Mouse (Mus musculus) heart, embryonic 13.5 days (tissue): Measurements from ENCODE around the gene Prr13. TPM values are rescaled to one million over a fixed set of nuclear protein-coding genes. Genes with fewer than 3 reads are reported as not detected.

Source experiments
- ATAC-seq: fragments of 200-750 bp; cut with Nextera tagmentation; 2 replicates; pipeline ENCODE4 v1.8.0; 2017; ENCODE audit warnings: moderate TSS enrichment; ENCODE audit not compliant: insufficient number of reproducible peaks, low FRiP score, low TSS enrichment; ENCODE audit errors: extremely low read depth
- H3K27ac ChIP-seq: fragments of 300-500 bp; sonication (generic); replicated peaks from 2 replicates; pipeline ENCODE4 v1.5.1; 2015; ENCODE audit warnings: moderate library complexity, mild to moderate bottlenecking, inconsistent platforms
- H3K27me3 ChIP-seq: fragments of 300-500 bp; sonication (generic); replicated peaks from 2 replicates; pipeline ENCODE4 v1.6.1; 2015; ENCODE audit warnings: mild to moderate bottlenecking, inconsistent platforms
- H3K36me3 ChIP-seq: fragments of 300-500 bp; sonication (generic); 2 replicates; pipeline ENCODE4 v1.6.1; 2015; ENCODE audit warnings: mild to moderate bottlenecking, inconsistent platforms
- H3K4me1 ChIP-seq: fragments of 300-500 bp; sonication (generic); 2 replicates; pipeline ENCODE4 v1.6.1; 2015; ENCODE audit warnings: inconsistent platforms
- H3K4me2 ChIP-seq: fragments of 300-500 bp; sonication (generic); 2 replicates; pipeline ENCODE4 v1.6.1; 2015; ENCODE audit warnings: inconsistent platforms, mild to moderate bottlenecking, moderate library complexity
- H3K4me3 ChIP-seq: fragments of 300-500 bp; sonication (generic); 2 replicates; pipeline ENCODE4 v1.5.1; 2015; ENCODE audit warnings: moderate library complexity, mild to moderate bottlenecking, inconsistent platforms
- H3K9ac ChIP-seq: fragments of 300-500 bp; sonication (generic); 2 replicates; pipeline ENCODE4 v1.6.1; 2015; ENCODE audit warnings: inconsistent platforms, mild to moderate bottlenecking, moderate library complexity
- H3K9me3 ChIP-seq: fragments of 300-500 bp; sonication (generic); 2 replicates; pipeline ENCODE4 v1.6.1; 2016; ENCODE audit warnings: inconsistent platforms
- WGBS: fragments of 180-500 bp; shearing (Covaris S2); methylation state at CpG from one replicate; pipeline ENCODE4 v1.1.7; 2015; ENCODE audit warnings: mixed read lengths; 5-methylcytosine and 5-hydroxymethylcytosine counted together
- polyA plus RNA-seq: library from polyadenylated mRNA; unstranded; fragments of >200 nt; fragmentation: Nextera tagmentation; extraction: Ambion mirVana; gene quantifications from 2 replicates; pipeline ENCODE4 v1.2.1, GENCODE M21; 2015

The Prr13 gene
- polyA plus RNA-seq, 1 experiment from 2014 or later, result 102 TPM

DNA sequence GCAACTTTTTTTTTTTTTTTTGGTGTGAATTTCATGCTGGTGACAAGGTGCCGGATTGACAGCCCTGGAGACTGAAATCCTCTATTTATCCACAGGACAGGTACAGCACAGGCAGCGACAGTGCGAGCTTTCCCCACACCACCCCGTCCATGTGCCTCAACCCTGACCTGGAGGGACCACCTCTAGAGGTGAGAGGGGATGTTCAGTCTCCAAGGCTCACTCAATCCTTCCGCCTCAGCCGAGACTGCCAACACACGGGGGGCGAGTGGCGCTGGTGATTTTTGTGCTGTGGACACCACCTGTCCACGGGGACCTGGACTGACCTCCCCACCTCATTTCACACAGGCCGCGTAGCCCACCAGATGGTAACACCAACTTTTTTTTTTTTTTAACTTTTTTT is 27.0 kb downstream of the Prr13 start:
- peaks cover 94% of the 10 kb centered on the region for H3K36me3 ChIP-seq
- no peak overlapping the region for H3K4me3 ChIP-seq
- no peak overlapping the region for H3K4me2 ChIP-seq
- H3K27ac ChIP-seq, result no peak overlapping the region
- H3K27me3 ChIP-seq, result no peaks in the 10 kb centered on the region
- H3K9me3 ChIP-seq, result no peaks in the 10 kb centered on the region
- WGBS, result 85% methylated on average over 12 of the region's 12 CpGs
- peaks cover 33% of the 10 kb centered on the region for H3K4me1 ChIP-seq
- ATAC-seq, result no peak
- no peak overlapping the region for H3K9ac ChIP-seq

DNA sequence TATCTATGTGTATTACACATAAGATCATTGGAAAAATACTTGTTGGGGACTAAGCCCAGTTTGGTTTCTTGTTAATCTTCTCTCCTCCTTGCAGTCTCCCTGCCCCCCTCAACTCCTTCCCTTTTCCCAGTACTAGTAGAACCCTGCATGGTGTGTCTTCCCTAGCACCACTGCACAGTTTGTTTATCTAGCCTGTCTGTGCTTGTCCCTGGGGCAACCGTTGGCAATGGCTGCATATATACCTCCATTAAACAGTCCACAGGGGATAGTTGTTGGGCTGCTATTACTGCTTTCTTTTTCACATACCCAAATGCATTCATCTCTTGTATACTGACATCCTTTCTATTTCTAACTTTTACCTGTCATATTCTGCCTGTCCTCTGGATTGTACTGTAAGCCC is 28.8 kb downstream of the Prr13 start:
- H3K4me3 ChIP-seq, result no peak overlapping the region
- H3K9ac ChIP-seq, result no peak overlapping the region
- 76% methylated on average over 1 of the region's 1 CpGs for WGBS
- no peak overlapping the region for H3K4me2 ChIP-seq
- H3K36me3 ChIP-seq, result peaks cover 91% of the 10 kb centered on the region
- H3K27ac ChIP-seq, result no peak overlapping the region
- H3K4me1 ChIP-seq, result peaks cover 19% of the 10 kb centered on the region
- H3K9me3 ChIP-seq, result no peaks in the 10 kb centered on the region
- no peak for ATAC-seq
- no peaks in the 10 kb centered on the region for H3K27me3 ChIP-seq

DNA sequence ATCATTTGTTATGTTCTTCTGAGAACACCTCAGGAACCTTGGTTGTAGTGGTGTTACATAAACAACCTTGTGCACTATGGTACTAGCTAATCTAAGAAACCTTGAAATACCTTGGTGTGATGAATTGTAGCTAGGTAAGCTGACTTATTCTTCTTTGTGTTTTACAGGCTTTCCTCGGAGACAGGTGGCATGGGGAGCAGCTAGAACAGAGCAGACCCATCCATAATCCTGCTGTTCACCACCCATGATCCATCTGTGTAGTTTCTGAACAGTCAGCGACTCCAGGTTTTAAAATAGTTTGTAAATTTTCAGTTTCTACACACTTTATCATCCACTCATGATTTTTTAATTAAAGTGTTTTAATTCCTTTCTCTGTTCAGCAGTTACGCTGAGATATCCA is 39.5 kb downstream of the Prr13 start:
- no peak for ATAC-seq
- no peak overlapping the region for H3K9ac ChIP-seq
- 88% methylated on average over 3 of the region's 3 CpGs for WGBS

DNA sequence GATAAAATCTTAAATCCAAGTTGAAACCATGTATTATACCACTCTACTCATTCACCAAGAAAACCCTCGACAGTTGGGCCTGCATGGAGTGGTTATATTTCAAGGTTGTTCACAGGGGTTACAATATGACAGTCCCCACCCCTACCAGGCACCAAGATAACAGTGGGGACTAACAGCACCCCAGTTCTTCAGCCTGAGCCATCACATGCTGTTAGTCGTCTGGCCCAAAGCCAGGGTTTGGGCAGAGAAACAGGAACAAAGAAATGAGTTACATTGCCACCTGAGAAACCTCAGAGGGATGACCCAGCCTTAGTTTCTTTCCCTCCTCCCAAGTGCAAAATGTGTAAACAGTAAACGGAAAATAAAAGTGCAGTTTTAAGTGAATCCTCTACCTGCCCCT is 40.5 kb downstream of the Prr13 start:
- Histone ChIP-seq H3K4me1 (no peaks in the 10 kb centered on the region), H3K27me3 (no peaks in the 10 kb centered on the region), H3K27ac (no peak overlapping the region), H3K36me3 (peaks cover 99% of the 10 kb centered on the region), H3K4me2 (no peak overlapping the region), H3K4me3 (no peak overlapping the region), H3K9ac (no peak overlapping the region), H3K9me3 (no peaks in the 10 kb centered on the region)
- no peak for ATAC-seq
- WGBS, result 67% methylated on average over 3 of the region's 3 CpGs

More for the DNA sequence above, 39.5 kb downstream of the Prr13 start:
- Histone ChIP-seq H3K27me3 (no peaks in the 10 kb centered on the region), H3K9me3 (no peaks in the 10 kb centered on the region), H3K27ac (no peak overlapping the region), H3K4me1 (no peaks in the 10 kb centered on the region), H3K4me3 (no peak overlapping the region), H3K36me3 (peaks cover 99% of the 10 kb centered on the region), H3K4me2 (no peak overlapping the region)

DNA sequence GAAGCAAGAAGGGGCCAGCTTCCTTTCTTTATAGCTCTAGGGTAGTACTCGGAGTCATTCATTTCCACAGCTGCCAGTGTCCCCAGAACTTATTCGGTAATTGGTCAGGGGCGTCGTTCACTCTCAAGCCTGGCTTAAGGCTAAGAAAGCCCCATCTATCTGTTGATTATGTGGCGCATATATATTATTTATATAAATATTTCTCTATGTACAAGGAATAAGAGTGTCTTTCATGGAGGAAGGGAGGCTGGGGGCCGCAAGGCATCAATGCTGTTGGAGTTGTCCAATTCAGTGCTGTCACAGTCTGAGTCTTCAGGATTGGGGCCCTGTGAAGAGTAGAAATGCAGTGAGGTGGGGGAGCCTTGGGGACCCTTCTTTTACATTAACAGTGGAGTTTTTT is 41.0 kb downstream of the Prr13 start:
- ATAC-seq, result no peak
- Histone ChIP-seq H3K4me2 (no peak overlapping the region), H3K4me1 (peaks cover under 1% of the 10 kb centered on the region; the same call in 1 of the 2 replicates), H3K27me3 (no peaks in the 10 kb centered on the region), H3K27ac (no peak overlapping the region), H3K9me3 (no peaks in the 10 kb centered on the region), H3K36me3 (peaks cover 99% of the 10 kb centered on the region), H3K4me3 (no peak overlapping the region), H3K9ac (no peak overlapping the region)
- 91% methylated on average over 6 of the region's 6 CpGs for WGBS

DNA sequence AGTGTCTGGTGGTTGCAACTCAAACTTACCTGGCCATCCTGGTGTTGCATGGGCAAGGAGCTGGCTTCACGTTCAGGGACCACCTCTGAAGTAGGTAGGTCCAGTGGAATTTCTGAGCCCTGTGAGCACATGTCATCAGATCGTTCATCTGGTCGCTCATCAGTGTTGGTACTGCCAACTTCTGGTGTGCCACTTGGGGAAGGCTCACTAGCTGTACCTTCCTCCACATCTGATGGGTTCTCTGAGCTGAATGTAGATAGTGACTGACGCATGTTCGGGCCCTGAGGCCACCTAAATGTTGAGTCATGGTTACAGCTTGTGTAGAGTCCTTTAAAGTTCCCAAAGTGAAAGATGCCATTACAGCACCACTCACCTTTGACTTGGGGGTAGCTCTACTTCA is 41.7 kb downstream of the Prr13 start:
- no peak overlapping the region for H3K4me3 ChIP-seq
- no peaks in the 10 kb centered on the region for H3K9me3 ChIP-seq
- peaks cover 98% of the 10 kb centered on the region for H3K36me3 ChIP-seq
- H3K9ac ChIP-seq, result no peak overlapping the region
- WGBS, result 84% methylated on average over 5 of the region's 5 CpGs
- no peaks in the 10 kb centered on the region for H3K27me3 ChIP-seq
- no peak overlapping the region for H3K27ac ChIP-seq
- no peak overlapping the region for H3K4me2 ChIP-seq
- no peak for ATAC-seq
- H3K4me1 ChIP-seq, result peaks cover 7% of the 10 kb centered on the region

DNA sequence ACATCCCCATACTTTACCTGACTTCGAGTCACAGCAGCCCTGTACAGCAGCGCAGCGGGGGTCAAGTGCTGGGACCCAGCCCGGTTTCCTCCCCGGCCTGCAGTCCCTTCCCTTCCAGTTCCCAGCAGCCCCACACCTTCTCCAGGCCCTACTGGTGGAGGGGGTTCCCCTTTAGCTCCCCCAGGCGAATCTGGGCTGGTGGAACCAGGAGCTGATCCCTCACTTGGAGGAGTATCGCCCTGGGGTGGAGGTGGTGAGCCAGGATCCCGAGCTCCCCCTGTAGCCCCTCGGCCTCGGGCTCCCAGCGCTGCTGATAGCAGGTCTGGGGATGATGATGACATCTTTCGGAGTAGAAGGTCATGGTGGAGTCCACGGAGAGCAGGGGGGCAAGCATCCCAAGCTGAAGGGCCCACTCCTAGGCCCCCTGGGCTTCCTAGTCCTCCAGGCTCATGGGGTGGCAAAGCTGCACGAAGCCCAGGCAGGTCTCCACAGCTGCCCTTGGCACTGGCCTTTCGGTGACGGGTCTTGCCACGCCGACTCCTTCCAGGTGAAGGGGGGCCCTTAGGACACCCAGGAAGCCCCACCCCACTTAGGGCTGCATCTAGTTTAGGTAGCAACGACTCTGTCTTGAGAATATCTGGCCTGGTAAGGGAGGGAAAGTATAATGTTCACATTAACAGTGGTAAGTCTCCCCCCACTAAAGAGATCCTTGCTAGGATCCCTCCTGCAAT is 42.4 kb downstream of the Prr13 start:
- H3K9me3 ChIP-seq, result no peaks in the 10 kb centered on the region
- H3K9ac ChIP-seq, result no peak overlapping the region
- 83% methylated on average over 19 of the region's 19 CpGs for WGBS
- no peak overlapping the region for H3K4me3 ChIP-seq
- H3K27me3 ChIP-seq, result no peaks in the 10 kb centered on the region
- peaks cover 14% of the 10 kb centered on the region for H3K4me1 ChIP-seq
- no peak for ATAC-seq
- no peak overlapping the region for H3K4me2 ChIP-seq
- H3K36me3 ChIP-seq, result peaks cover 90% of the 10 kb centered on the region
- H3K27ac ChIP-seq, result no peak overlapping the region

DNA sequence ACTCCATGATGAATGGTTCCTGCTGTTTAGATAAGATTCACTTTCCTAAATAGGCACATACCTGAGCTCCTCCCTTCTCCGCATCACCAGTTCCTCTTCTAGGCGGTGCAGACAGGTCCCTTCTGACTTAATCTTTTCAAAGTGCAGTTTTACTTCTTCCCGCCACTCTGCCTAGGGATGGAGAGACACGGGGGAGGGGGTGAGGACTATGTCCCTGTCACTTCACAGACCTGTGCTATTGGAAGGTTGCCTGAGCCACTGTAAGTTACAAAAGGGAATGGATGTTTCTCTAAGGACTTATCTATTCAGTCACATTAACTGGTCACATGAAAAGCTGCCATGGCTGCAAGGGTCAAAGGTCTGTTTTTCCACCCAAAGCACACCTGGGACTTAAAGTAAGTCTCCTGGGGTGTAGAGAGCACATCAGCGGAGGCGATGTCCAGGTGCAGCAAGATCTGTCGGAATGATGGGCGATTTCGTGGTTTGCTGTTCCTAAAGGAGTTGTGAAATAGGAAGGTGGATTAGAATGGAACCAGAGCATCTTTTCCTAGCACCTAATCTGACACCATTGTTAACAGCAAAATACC is 43.5 kb downstream of the Prr13 start:
- peaks cover 15% of the 10 kb centered on the region for H3K4me1 ChIP-seq
- no peaks in the 10 kb centered on the region for H3K27me3 ChIP-seq
- no peak overlapping the region for H3K27ac ChIP-seq
- H3K9ac ChIP-seq, result no peak overlapping the region
- H3K4me2 ChIP-seq, result no peak overlapping the region
- no peak overlapping the region for H3K4me3 ChIP-seq
- H3K36me3 ChIP-seq, result peaks cover 81% of the 10 kb centered on the region
- ATAC-seq, result no peak
- no peaks in the 10 kb centered on the region for H3K9me3 ChIP-seq
- WGBS, result 70% methylated on average over 9 of the region's 9 CpGs

DNA sequence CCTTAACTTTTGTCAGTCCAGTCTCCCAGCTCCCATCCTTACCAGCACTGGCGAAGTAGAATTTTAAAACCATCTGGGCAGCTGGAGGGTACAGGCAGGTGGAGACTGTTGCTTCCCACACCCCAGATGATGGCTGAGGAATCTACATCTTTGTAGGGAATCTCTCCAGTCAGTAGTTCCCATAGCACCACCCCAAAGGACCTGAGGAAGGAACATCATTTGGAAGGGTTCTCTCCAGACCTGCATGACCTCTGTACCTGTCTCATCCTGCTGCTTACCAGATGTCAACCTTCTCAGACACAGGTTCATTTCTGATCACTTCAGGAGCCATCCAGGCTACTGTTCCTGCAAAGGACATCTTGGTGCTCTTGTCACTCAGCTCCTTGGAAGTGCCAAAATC is 44.6 kb downstream of the Prr13 start, which contains the start of gene Gm10337:
Gene Gm10337 (plus strand): TSS at position 276 of the 400 bp plus-strand sequence.
- Histone ChIP-seq H3K4me3 (no peak within 1 kb of the TSS), H3K9me3 (no peaks in the 10 kb centered on the region), H3K27me3 (no peaks in the 10 kb centered on the region), H3K9ac (no peak within 1 kb of the TSS), H3K4me1 (peaks cover 15% of the 10 kb centered on the region), H3K36me3 (peaks cover 75% of the 10 kb centered on the region), H3K4me2 (no peak within 1 kb of the TSS), H3K27ac (no peak within 1 kb of the TSS)
- 86% methylated on average over 1 of the region's 1 CpGs for WGBS
- ATAC-seq, result no peak

DNA sequence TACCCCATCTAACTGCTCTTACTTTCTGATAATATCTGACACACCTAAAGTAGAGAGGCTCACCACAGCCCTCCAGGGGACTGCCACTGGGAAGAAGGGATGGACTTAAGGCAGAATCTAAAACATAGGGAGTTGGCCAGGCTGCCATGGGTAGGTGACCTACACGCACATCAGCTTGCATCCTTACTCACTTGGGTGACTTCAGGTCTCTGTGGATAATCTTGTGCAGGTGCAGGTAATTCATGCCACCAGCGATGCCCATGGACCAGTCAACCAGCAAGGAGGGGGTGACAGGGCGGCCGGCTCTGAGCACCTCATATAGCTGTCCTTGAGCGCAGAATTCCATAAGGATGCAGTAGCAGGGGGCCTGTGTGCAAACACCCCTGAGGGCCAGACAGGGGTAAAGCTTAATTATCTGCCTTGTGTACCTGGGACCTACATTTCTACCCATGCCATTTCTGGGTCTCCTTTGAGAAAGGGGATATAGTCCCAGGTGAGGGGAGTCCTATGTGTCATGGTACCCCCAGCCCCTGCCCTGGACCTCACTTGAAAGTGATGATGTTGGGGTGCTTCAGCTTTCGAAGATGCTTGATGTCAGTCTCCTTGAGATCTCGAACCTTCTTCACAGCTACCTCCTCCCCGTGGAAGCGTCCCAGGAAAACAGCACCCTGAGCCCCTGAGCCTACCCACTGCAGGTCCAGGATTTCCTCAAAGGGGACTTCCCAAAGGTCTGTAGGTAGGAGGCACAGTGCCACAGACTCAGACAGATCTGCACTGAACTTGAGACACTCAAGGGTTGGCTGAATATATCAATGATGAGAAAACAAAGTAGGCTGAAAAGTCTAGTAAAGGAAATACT is 45.3 kb downstream of the Prr13 start:
- Histone ChIP-seq H3K4me1 (peaks cover 20% of the 10 kb centered on the region), H3K9me3 (no peaks in the 10 kb centered on the region), H3K4me2 (no peak overlapping the region), H3K36me3 (peaks cover 68% of the 10 kb centered on the region), H3K4me3 (no peak overlapping the region), H3K9ac (no peak overlapping the region), H3K27ac (no peak overlapping the region), H3K27me3 (no peaks in the 10 kb centered on the region)
- 0 out of 2 replicates have a peak, but pooled peaks have one; percentile 12 for ATAC-seq
- 87% methylated on average over 9 of the region's 9 CpGs for WGBS

DNA sequence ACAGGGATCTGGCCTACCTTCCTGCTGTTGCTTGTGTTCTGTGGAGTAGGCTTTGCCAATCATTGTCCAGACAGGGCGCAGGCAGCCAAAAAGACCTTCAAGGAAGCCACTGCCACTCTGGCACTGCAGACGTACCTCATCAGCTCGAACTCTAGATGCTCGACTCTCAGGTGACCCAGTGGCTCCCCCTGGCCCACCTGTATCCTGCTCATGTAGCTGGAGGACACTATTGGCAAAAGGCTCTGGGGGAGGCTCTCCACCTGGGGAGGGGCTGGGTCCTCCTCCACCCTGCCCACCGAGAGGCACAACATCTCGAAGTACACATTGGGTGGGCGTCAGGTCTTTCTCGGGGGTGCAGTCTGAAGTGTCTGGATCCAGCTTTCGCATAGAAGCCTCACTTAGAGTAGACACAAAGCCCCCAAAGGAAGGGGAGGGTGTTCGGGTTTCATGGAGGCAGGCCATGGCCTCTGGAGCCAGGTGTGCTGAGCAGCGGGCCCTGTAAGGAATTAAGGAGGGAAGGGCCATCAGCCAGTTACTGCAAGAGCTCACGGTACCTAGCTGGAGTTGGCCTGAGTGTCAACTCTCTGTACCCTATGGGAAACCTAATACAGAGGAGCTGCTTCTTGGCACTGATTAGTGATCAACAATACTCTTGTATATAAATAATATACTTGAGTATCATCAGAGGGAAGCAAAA is 46.4 kb downstream of the Prr13 start:
- ATAC-seq, result no peak
- Histone ChIP-seq H3K9ac (no peak overlapping the region), H3K4me2 (no peak overlapping the region), H3K9me3 (no peaks in the 10 kb centered on the region), H3K36me3 (peaks cover 57% of the 10 kb centered on the region), H3K4me3 (no peak overlapping the region), H3K27ac (0 out of 2 replicates have a peak overlapping the region, but pooled peaks have one; percentile 48), H3K4me1 (peaks cover 30% of the 10 kb centered on the region), H3K27me3 (no peaks in the 10 kb centered on the region)
- 65% methylated on average over 12 of the region's 12 CpGs for WGBS
